Mouse (Mus musculus): ENCODE data around the gene Suds3. TPM values are rescaled to one million over a fixed set of nuclear protein-coding genes. Genes with fewer than 3 reads are reported as not detected.

Gene Suds3
- polyA plus RNA-seq (2012; ENCODE audit: insufficient read depth, insufficient read length, missing spikeins): 87.1 and 89.6 TPM in 2 replicates

GRCm38 (mm10) chr5:117115836-117116366, at the start of gene Suds3:
Gene Suds3 (minus strand): TSS chr5:117116113.
- Histone ChIP-seq H3K4me1 (ENCODE audit: control insufficient read depth, insufficient read depth, insufficient read length, low read length) (no peaks in the 10 kb centered on the region), H3K4me3 (ENCODE audit: insufficient read depth, low read depth, low read length) (peak within 1 kb of the TSS; percentile 97), H3K27ac (replicated peaks; ENCODE audit: low read depth, low read length) (peak within 1 kb of the TSS; percentile 100)

- H3K4me3 ChIP-seq (ENCODE audit: insufficient read depth, low read depth, low read length): no peak overlapping the region
- peaks cover 8% of the 10 kb centered on the region; the same call in 1 of the 2 replicates for H3K4me1 ChIP-seq (ENCODE audit: control insufficient read depth, insufficient read depth, insufficient read length, low read length)
- H3K27ac ChIP-seq (replicated peaks; ENCODE audit: low read depth, low read length): no peak overlapping the region
Observed at GRCm38 (mm10) chr5:117164923-117165322, 49.0 kb upstream of the Suds3 start.

GRCm38 (mm10) chr5:117164516-117164915, 48.6 kb upstream of the Suds3 start:
- H3K4me3 ChIP-seq (ENCODE audit: insufficient read depth, low read depth, low read length): no peak overlapping the region
- H3K27ac ChIP-seq (replicated peaks; ENCODE audit: low read depth, low read length): no peak overlapping the region
- peaks cover 8% of the 10 kb centered on the region; the same call in 1 of the 2 replicates for H3K4me1 ChIP-seq (ENCODE audit: control insufficient read depth, insufficient read depth, insufficient read length, low read length)

GRCm38 (mm10) chr5:117163790-117164189, 47.9 kb upstream of the Suds3 start:
- no peak overlapping the region for H3K27ac ChIP-seq (replicated peaks; ENCODE audit: low read depth, low read length)
- H3K4me1 ChIP-seq (ENCODE audit: control insufficient read depth, insufficient read depth, insufficient read length, low read length): peaks cover 8% of the 10 kb centered on the region; the same call in 1 of the 2 replicates
- no peak overlapping the region for H3K4me3 ChIP-seq (ENCODE audit: insufficient read depth, low read depth, low read length)

GRCm38 (mm10) chr5:117160499-117160898, 44.6 kb upstream of the Suds3 start:
- H3K4me1 ChIP-seq (ENCODE audit: control insufficient read depth, insufficient read depth, insufficient read length, low read length): peaks cover 8% of the 10 kb centered on the region; the same call in 1 of the 2 replicates
- no peak overlapping the region for H3K27ac ChIP-seq (replicated peaks; ENCODE audit: low read depth, low read length)

GRCm38 (mm10) chr5:117159805-117160291, 43.9 kb upstream of the Suds3 start:
- Histone ChIP-seq H3K4me1 (ENCODE audit: control insufficient read depth, insufficient read depth, insufficient read length, low read length) (peaks cover 8% of the 10 kb centered on the region; the same call in 1 of the 2 replicates), H3K27ac (replicated peaks; ENCODE audit: low read depth, low read length) (0 out of 2 replicates have a peak overlapping the region, but pooled peaks have one; percentile 23), H3K4me3 (ENCODE audit: insufficient read depth, low read depth, low read length) (no peak overlapping the region)

More at GRCm38 (mm10) chr5:117160499-117160898, 44.6 kb upstream of the Suds3 start:
- H3K4me3 ChIP-seq (ENCODE audit: insufficient read depth, low read depth, low read length): no peak overlapping the region

- H3K27ac ChIP-seq (replicated peaks; ENCODE audit: low read depth, low read length): peak overlapping the region; percentile 69
Observed at GRCm38 (mm10) chr5:117159326-117159725, 43.4 kb upstream of the Suds3 start.

GRCm38 (mm10) chr5:117158335-117159018, 42.6 kb upstream of the Suds3 start:
- H3K4me1 ChIP-seq (ENCODE audit: control insufficient read depth, insufficient read depth, insufficient read length, low read length): peaks cover 8% of the 10 kb centered on the region; the same call in 1 of the 2 replicates
- no peak overlapping the region for H3K4me3 ChIP-seq (ENCODE audit: insufficient read depth, low read depth, low read length)
- H3K27ac ChIP-seq (replicated peaks; ENCODE audit: low read depth, low read length): peak overlapping the region; percentile 69

More at GRCm38 (mm10) chr5:117159326-117159725, 43.4 kb upstream of the Suds3 start:
- Histone ChIP-seq H3K4me1 (ENCODE audit: control insufficient read depth, insufficient read depth, insufficient read length, low read length) (peaks cover 8% of the 10 kb centered on the region; the same call in 1 of the 2 replicates), H3K4me3 (ENCODE audit: insufficient read depth, low read depth, low read length) (no peak overlapping the region)

GRCm38 (mm10) chr5:117153527-117154091, 37.7 kb upstream of the Suds3 start:
- H3K27ac ChIP-seq (replicated peaks; ENCODE audit: low read depth, low read length): no peak overlapping the region
- no peaks in the 10 kb centered on the region for H3K4me1 ChIP-seq (ENCODE audit: control insufficient read depth, insufficient read depth, insufficient read length, low read length)
- H3K4me3 ChIP-seq (ENCODE audit: insufficient read depth, low read depth, low read length): peak overlapping the region; percentile 31; the same call in 1 of the 2 replicates

- no peak overlapping the region for H3K4me3 ChIP-seq (ENCODE audit: insufficient read depth, low read depth, low read length)
- H3K27ac ChIP-seq (replicated peaks; ENCODE audit: low read depth, low read length): no peak overlapping the region
- no peaks in the 10 kb centered on the region for H3K4me1 ChIP-seq (ENCODE audit: control insufficient read depth, insufficient read depth, insufficient read length, low read length)
Observed at GRCm38 (mm10) chr5:117152944-117153343, 37.0 kb upstream of the Suds3 start.

GRCm38 (mm10) chr5:117150068-117150467, 34.2 kb upstream of the Suds3 start:
- no peak overlapping the region for H3K4me3 ChIP-seq (ENCODE audit: insufficient read depth, low read depth, low read length)
- H3K4me1 ChIP-seq (ENCODE audit: control insufficient read depth, insufficient read depth, insufficient read length, low read length): no peaks in the 10 kb centered on the region
- H3K27ac ChIP-seq (replicated peaks; ENCODE audit: low read depth, low read length): no peak overlapping the region

GRCm38 (mm10) chr5:117149054-117149942, 33.4 kb upstream of the Suds3 start:
- Histone ChIP-seq H3K4me1 (ENCODE audit: control insufficient read depth, insufficient read depth, insufficient read length, low read length) (no peaks in the 10 kb centered on the region), H3K27ac (replicated peaks; ENCODE audit: low read depth, low read length) (no peak overlapping the region), H3K4me3 (ENCODE audit: insufficient read depth, low read depth, low read length) (no peak overlapping the region)

- H3K4me1 ChIP-seq (ENCODE audit: control insufficient read depth, insufficient read depth, insufficient read length, low read length): no peaks in the 10 kb centered on the region
- no peak overlapping the region for H3K4me3 ChIP-seq (ENCODE audit: insufficient read depth, low read depth, low read length)
- H3K27ac ChIP-seq (replicated peaks; ENCODE audit: low read depth, low read length): peak overlapping the region; percentile 67
Observed at GRCm38 (mm10) chr5:117147187-117148095, 31.5 kb upstream of the Suds3 start.

GRCm38 (mm10) chr5:117146165-117146564, 30.3 kb upstream of the Suds3 start:
- Histone ChIP-seq H3K4me3 (ENCODE audit: insufficient read depth, low read depth, low read length) (no peak overlapping the region), H3K4me1 (ENCODE audit: control insufficient read depth, insufficient read depth, insufficient read length, low read length) (no peaks in the 10 kb centered on the region), H3K27ac (replicated peaks; ENCODE audit: low read depth, low read length) (no peak overlapping the region)
